Mouse (Mus musculus) heart, adult 8-10 months (tissue): Measurements from ENCODE around the gene Sirt4. TPM values are rescaled to one million over a fixed set of nuclear protein-coding genes. Genes with fewer than 3 reads are reported as not detected.
"Not testable (repeated sequence)": the region's sequence is repeated elsewhere in the genome, so short reads cannot be mapped to it uniquely, and the experiment has no call there.

Experiments used
- DNase-seq: peaks from one replicate; pipeline ENCODE4 v3.0.0; 2022; ENCODE audit warnings: low spot score
- total RNA-seq, 4 experiments: library from RNA; stranded (reverse); gene quantifications; 2 replicates each; pipeline ENCODE4 v1.2.4; 2022

Sirt4 gene
- total RNA-seq, 4 experiments from 2014 or later = 17.9 to 21.4 (median 19.6) TPM

DNA sequence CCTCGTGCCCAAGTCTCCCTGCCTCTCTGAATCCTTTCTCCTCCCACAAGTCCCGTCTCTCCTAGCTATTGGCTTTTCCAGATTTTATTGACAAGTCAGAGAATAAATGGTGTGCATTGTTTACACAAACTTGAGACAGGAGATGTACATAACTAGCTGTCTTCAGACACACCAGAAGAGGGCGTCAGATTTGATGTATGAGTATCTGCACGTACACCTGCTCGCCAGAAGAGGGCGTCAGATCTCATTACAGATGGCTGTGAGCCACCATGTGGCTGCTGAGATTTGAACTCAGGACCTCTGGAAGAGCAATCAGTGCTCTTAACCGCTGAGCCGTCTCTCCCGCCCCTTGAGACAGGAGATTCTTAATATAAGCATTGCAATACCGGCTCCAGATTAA, 11.3 kb downstream of the Sirt4 start:
- no peak for DNase-seq

DNA sequence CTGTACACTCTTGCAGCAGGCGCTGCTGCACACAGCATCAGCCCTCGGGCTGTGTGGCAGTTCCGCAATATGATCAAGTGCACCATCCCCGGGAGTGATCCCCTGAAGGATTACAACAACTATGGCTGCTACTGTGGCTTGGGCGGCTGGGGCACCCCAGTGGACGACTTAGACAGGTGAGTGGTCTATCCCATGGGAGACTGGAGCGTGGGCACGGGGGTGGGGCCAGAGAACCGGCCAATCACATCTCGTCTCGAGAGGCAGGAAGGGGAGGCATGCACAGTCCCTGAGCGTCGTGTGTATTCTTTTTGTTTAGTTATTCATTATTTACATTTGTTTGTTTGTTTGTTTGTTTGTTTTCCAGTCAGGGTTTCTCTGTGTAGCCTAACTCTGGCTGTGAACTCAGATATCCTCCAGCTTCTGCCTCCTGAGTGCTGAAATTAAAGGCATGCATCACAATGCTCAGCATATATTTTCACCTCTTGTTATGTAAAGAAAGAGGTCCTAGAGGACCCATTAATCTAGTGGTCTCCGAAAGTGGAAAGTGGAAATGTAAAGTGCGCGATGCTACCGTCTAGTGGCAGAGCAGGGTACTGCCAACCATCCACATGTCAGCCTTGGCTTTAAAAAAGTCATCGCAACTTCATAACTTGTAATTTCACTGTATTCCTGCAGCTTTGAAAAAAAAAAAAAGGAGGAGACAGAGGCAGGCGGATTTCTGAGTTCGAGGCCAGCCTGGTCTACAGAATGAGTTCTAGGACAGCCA, 13.6 kb downstream of the Sirt4 start:
- DNase-seq = no peak

DNA sequence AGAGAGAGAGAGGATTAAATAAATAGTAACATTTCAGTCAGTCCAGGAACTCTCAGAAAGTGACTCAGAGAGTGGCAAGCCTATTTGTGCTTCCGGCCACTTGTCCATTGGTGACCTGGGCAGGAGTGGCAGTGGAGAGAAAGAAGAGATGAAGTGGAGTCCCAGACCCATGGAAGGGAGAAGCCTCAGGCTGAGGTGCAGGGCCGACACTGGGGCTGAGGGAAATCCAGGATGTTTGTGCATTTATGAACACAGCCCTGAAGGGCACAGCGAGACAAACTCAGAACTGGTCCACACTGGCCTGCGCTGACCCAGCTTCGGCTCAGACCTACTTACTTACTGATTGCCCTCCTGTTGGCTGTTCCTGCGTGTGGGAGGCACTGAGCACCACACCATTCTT, 14.7 kb downstream of the Sirt4 start:
- DNase-seq = no peak

DNA sequence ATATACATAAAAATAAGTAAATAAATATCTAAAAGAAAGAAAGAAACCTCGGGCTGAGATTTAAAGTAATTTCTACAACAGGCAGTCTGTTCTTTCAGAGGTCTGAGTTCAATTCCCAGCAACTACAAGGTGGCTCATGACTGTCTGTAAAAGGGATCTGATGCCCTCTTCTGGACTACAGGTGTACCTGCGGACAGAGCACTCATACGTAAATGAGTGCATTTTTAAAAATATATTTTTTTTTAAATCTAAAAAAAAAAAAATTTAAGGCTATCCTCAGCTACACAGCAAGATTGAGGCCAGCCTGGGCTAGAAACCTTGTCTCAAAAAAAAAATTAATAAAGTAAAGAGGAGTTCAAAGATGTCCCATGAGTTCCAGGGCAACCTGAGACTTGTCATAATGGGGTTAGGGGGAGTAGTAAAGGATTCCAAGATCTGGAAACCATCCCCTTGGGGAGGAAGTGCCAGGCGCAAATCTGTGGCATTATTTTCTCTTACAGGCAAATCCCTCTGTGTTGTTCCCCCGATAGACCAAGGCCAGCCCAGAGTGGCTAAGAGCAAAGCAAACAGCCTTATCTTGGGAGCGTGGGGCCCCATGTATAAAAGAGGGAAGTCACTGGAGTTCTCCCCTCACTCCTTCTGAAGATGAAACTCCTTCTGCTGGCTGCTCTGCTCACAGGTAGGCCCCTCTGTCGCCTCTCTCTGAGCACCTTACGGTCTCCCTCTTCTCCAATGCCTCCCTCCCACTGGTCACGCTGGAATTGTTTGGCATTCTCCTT, 18.7 kb downstream of the Sirt4 start, which contains the start of gene Pla2g1b:
Gene Pla2g1b (plus strand): TSS at position 621 of the 779 bp plus-strand sequence.
- no peak for DNase-seq

DNA sequence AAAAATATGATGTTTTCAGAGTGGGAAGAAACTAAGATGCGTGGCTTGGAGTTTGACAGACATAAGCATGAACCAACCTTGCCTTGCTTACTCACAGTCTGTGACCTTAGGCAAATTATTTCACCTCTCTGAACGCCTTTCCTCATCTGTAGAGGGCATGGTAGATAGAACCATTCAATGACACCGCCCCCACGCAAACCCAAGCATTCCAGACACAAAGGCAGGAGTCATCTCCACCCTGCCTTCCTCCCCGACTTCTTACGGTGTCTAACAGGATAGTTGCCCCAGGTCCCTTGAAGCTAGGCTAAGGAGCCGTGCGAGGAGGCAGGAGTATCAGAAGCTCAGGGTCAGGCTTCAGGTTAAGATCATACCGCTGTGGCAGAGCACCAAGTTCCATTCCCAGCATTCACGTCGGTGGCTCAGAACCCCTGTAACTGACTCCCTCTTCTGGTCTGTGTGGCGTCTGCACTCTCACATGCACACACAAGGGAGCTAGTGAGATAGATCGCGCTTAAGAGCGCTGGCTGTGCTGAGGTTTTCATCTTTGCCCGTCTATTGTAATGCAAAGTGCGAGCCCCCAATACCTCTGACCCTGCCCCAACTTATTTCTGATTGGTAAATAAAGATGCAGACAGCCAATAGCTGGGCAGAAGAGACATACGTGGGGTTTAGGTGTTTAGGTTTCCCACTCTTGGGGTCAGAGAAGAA, 20.0 kb downstream of the Sirt4 start:
- DNase-seq = no peak

DNA sequence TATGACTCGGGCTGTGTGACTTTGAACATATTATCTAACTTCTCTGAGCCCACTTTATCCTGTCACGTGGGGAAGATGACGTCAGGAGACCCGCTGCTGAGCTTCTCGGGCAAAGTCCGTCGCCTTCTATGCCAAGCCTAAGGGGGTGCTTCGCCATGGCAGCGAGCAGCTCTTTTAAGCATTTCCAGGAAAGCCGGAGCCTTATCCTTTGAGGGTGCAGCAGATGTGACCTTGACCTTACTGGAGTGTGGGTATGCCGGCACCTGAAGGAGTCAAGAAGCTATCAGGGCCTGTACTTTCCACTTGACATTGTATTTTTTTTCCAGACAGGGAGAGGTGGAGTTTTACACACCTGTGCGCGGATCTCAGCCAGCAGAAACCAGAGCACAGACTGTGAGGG, 25.6 kb downstream of the Sirt4 start:
- no peak for DNase-seq

DNA sequence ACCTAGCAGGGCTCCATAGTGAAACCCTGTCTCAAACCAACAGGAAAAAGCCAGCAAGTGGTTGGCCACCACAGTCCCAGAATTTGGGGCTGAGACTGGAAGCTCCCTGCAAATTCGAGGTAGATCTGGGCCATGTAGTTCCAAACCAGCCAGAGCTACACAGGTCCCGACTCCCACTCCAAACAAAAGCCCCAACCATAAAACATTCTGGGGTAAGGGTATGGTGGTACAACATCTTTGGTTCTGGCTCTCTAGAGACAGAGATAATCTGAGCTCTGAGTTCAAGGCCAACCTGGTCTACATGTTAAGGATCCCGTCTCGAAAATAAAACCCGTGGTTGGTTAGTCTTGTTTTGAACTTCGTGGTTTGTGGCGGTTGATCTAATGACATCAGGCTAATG, 28.7 kb downstream of the Sirt4 start:
- no peak for DNase-seq

DNA sequence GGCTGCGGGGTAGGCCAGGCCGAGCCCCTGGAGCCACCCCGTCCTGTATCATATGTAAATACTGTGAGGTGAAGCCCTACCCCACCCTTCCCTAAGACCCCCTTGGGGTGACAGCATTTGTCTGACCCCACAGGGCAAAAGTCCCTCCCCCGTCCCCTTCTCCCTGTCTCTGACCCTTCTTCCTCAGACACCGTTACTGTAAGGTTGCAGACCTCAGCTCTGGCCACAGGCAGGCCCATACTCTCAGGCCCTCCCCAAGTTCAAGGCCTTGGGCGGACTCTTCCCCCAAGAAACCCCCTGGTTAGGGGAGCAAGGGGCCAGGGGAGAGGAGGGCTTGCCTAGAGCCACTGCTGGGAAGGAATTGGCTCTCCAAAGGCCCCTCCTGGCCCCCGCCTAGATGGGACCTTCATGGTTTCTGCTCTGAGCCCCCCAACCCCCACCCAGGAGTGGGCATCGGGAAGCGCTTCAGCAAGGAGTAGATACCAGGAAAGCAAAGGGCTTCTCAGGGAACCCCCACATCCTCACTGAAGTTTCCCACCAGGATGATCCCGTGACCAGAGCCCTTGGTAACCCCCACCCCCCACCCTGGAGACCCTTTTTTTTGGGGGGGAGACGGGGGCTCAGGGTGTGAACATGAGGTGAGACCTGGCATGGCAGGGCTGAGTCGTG, 30.0 kb downstream of the Sirt4 start:
- no peak for DNase-seq

DNA sequence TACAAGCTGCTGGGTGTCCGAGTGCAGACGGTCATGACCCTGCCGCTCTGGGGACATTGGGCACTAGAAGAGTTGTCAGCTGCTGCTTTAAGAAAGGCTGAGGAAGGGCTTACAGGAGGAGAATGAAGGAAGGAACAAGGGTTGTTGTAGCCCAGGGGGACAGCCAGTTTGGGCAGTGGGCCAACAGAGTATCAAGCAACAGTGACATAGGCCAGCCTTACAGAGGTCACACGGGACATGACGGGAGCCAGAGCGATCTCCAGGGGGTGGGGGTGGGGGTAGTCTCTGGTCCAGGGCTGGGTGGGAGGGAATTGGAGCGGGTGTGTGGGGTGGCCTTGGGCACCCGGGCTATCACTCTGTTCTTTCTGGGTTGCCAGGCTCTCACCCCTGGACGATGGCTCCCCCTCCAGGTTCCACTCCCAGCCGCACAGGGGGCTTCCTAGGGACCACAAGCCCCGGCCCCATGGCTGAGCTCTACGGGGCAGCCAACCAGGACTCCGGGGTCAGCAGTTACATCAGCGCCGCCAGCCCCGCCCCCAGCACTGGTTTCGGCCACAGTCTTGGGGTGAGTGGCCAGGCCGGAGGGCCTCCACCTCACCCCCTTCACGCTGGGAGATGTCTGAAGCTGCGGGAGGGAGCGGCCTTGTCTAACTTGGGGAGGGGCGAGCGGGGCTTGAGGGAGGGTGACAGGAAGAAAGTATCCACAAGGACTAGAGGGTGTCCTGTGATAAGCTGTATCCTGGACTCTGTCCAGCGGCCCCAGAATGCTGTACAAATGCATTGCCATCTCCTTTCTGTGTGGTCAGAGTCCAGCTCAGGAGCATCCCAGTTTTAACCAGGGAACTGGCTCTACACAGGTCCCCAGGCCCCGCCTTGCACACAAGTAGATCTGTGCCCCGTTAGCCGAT, 33.9 kb downstream of the Sirt4 start:
- no peak for DNase-seq

DNA sequence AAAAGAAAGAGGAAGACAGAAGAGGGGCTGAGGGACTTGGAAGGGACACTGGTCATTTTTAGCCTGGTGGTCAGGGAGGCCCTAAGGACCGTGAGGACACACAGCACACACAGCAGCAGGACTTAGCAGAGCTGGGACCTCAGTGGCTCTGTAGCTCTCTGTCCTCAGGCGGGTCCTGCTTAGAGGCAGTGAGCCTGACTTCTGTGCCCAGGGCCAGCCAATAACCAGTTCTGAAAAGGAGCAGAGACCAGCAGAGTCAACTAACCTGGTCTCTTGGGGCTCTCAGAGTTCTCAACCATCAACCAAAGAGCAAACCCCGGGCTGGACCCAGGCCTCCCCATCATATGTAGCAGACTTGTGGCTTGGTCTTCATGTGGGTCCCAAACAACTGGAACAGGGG, 35.3 kb downstream of the Sirt4 start:
- no peak for DNase-seq

DNA sequence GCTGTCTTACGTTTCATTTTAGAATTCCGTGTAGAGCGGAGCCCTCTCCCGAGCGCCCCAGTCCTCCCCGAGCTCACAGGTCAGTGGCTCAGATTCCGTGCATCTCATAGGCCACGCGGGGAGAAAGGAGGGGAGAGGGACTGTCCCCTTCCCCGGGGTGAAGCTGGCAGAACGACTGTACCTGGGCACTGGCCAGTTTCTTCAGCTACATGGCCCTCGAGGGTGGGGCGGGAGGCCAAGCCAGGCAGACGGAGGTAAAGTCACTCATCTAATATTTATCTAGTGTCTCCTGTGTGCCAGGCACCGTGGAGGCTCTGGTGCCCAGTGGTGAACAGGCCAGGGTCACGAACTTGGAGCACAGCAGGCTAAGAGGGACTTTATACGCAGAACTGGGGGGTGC, 37.4 kb downstream of the Sirt4 start:
- DNase-seq = no peak

DNA sequence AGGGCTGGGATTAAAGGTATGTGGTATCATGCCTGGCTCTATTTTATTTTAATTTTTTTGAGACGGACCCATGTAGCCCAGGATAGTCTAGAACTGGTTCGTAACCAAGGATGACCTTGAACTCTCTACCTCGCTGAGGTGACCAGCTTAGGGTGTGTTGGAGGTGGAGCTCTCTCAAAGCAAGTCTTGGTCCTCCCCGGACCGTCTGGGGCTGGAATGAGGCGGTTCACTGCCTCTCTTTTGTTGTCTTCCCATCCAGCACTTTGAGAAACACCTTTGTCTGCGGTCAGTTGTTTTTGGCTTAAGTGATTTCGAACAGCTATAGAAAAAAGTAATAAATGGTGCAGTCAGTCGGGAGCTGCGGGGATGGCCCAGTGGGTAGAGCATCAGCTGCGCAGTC, 40.4 kb downstream of the Sirt4 start:
- no peak for DNase-seq

DNA sequence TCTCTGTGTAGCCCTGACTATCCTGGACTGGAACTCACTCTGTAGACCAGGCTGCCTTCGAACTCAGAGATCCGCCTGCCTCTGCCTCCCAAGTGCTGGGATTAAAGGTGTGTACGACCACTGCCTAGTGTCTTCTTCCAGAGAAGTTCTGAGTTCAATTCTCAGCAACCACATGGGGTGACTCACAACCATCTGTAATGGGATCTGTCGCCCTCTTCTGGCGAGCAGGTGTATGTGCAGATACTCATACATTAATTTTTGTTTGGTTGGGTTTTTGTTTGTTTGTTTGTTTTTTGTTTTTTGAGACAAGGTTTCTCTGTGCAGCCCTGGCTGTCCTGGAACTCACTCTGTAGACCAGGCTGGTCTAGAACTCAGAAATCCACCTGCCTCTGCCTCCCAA, 41.9 kb downstream of the Sirt4 start:
- DNase-seq = not testable (repeated sequence)

DNA sequence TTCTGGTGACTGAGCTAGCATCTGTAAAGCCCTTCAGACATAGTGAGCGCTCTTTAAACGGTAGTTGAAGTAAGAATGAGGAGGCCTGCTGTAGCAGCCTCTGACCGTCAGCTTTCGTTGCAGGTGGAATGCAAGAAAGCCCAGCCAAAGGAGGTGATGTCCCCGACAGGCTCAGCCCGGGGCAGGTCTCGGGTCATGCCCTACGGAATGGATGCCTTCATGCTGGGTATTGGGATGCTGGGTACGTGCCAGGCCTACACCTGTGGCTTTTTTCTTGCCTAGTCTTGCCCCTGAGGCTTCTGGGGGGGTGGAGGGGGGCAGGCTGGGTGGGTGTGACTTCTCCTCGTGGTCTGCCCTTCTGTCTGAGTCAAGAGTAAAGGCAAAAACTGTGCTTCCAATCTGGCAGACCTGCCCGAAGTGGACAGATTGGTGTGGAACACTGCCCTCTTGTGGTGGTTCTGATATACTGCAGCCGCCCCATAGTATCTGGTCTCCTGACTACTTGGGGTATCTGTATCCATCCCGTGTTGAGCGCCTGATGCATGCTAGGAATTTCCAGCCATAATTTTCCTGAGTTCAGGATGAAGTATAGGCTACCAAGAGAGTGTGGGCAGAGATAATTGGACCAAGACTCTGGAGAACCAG, 43.2 kb downstream of the Sirt4 start:
- peak; percentile 63 for DNase-seq

DNA sequence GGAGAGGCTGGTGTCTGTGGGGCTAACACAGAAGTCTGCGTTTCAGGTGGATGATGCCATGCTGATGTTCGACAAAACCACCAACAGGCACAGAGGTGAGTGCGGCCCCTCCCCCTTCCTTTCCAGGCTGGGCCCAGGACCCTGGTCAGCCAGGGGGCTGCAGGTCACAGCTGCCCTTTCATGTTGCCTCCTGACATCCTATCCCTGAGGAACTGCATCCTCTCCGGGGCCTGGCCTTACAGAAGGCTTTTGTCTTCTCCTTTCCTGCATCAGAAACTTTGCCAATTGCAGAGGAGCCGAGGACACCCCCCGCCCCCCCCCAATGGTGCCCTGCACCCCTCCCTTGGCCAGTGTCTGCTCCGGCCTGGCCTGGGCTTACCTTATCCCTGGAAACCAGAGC, 45.9 kb downstream of the Sirt4 start:
- no peak for DNase-seq

DNA sequence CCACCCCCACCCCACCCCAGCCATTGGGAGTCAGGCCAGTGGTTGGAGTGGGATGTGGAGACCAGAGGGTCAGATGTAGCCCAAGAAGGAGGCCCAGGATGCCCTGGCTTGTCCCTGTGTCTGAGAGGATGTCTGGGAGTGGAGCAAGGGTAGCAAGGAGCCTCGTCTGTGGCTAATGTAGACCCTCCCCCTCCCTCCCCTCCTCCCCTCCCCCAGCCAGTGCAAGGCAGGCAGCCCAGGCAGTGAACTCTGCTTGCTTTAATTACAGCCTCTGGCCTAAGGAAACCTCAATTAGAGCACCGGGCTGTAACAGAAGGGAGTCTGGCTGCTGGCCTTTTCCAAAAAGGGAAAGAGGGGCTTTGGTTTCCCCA, 46.6 kb downstream of the Sirt4 start:
- DNase-seq = no peak

DNA sequence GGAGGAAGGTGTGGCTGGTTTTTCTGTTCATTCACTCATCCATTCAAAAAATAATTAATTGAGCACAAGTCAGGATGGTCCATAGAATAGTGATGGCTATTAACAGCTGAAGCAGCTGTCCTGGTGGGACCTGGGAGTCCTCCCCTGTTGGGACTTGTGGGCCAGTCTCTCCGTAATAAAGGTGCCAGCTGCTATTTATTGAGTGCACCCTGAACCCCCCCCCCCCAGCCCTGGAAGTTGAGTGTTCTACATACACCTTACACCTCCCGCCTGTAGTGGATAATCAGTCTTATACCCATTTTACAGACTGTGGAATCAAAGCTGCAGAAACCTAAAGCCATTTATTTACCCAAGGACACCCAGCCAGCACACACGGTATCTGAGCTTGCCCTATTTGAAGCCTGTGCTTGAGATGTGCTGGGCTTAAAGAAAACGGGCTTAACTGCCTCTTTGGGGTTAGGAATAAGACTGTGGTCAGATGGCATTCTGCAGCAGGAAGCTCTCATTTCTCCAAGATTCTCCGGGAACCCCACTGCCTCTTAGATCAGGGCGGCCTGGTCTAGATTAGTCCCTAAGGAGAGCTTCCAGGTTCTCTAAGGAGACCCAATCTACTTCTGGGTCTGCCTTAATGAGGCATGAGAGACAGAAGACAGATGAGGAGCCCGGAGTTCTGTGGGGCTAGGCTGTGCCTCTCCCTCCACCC, 47.1 kb downstream of the Sirt4 start:
- no peak for DNase-seq

DNA sequence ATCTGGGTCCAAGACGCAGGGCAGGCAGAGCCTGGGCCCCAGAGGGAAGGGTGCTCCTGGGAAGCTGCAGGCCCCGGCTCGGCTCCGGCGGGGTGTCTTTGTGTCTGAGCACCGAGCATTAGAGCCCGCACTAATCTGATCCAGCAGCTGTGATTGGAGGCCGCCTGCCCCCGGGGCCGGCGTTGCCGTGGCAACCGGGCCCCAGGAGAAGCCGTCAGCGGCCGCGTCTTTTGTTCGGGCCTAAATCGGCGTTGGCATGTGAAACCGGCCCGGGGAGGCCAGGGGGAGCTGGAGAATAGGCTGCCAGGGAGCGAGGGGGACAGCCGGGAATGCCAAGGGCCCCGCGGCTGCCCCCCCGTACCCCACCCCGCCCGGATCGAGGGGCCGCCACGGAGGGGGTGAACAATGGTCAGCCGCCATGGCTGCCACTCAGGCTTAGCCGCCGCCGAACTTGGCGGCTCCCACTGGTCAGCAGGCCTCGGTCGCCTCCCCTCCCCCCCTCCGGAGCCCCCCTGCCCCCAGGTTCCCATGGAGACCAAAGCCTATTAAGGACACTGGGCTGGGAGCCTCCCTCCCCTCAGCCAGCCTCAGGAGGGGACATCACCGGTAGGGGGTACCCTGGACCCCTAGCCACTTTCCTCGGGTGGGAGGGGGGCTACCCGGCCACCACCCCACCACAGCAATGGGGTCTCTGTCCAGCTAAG, 48.0 kb downstream of the Sirt4 start:
- peak; percentile 21 for DNase-seq

DNA sequence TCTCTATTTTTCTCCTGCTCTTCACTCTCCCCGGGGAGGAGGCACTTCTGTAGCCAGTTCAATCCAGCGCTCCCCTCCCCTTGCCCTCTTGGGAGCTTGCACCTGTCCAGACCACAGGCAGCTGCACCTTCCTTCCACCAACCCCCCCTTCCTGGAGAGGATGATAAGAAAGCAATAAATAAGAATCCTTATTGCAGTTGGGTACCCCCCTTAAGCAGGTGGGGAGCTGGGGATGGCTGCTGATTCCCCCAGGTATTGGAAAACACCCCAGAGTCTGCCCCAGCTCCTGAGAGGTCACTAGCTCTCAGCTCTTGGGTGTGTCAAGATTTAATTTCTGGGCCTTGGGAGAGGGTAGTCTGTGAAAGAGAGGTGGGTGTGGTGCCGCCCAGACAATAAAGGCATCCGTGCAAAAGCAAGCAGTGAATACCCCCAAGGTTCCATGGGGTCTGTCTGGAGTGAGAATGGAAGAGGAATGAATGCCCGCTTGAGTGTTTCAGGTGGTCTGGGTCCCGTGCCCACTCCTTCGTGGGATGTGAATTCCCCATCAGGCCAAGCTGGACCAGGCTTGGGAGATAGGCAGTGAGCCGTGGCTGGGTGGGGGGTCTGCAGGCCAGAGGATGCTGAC, 48.7 kb downstream of the Sirt4 start:
- DNase-seq = no peak
